Comparison of ENCODE assay signal across 22 mouse cellular contexts in genomic region chr13:34277001-34277400, GRCm38 (mm10).
DNase-seq lines count a peak whose midpoint lies in the region; TF ChIP-seq lines count a peak whose summit lies in the region.
"Had no signal": no experiment of that assay in that cellular context is flagged by ENCODE, and none has a peak within 500 bp of the region (broad histone marks: within the 10 kb centered on the region; RNA-seq: fewer than 3 reads in every experiment).

No protein-coding gene starts in this region.

- 82% methylated on average over 3 of the region's 3 CpGs for WGBS in kidney, adult 2 months

- TF ChIP-seq CTCF in kidney, adult 2 months (conservative IDR thresholded peaks at IDR 0.05; ENCODE audit: insufficient read depth, insufficient read length, low read depth, low read length), result no peak
- TF ChIP-seq CTCF in cortical plate, adult 2 months (IDR thresholded peaks at IDR 0.05; ENCODE audit: extremely low read depth, insufficient read depth, low read length), result no peak

- no peak for TF ChIP-seq POLR2A in kidney, adult 2 months (IDR thresholded peaks at IDR 0.05; ENCODE audit: low read depth, low read length)
- no peak for TF ChIP-seq POLR2A in cortical plate, adult 2 months (IDR thresholded peaks at IDR 0.05; ENCODE audit: extremely low read depth, insufficient read depth, low read length)

- no peaks in the 10 kb centered on the region for H3K36me3 ChIP-seq in kidney, adult 2 months (ENCODE audit: control insufficient read depth, insufficient read depth, low read length)
- H3K36me3 ChIP-seq: heart, embryonic 10.5 days; intestine, embryonic 15.5 days; kidney, embryonic 15.5 days; limb, embryonic 15.5 days had no signal

- DNase-seq in kidney, adult 2 months, result peak; percentile 38
- no peak for DNase-seq in kidney, adult 18-20 months
- peak; percentile 40 to 54 for DNase-seq in cerebellum, adult 18-20 months
- no peak for DNase-seq in spleen, adult 12 weeks (ENCODE audit: low spot score)
- DNase-seq in kidney, adult 8-10 months, result no peak
- DNase-seq: adrenal gland, adult 2 months; gastrocnemius, postnatal 36 days; kidney, postnatal 36 days; left cerebral cortex, postnatal 4 days; lung, adult 2 months; thymus, postnatal 14 days had no signal

- no peaks in the 10 kb centered on the region for H3K27me3 ChIP-seq in kidney, adult 2 months (replicated peaks; ENCODE audit: control insufficient read depth, insufficient read depth, low read length)
- H3K27me3 ChIP-seq: hindbrain, embryonic 15.5 days; intestine, embryonic 15.5 days; kidney, embryonic 15.5 days; limb, embryonic 15.5 days; midbrain, embryonic 12.5 days; neural tube, embryonic 15.5 days had no signal

- H3K4me1 ChIP-seq in kidney, adult 2 months (ENCODE audit: control insufficient read depth, insufficient read depth, low read length), result peaks cover 16% of the 10 kb centered on the region
- peaks cover 16% of the 10 kb centered on the region for H3K4me1 ChIP-seq in brown adipose tissue, adult 24 weeks (ENCODE audit: control insufficient read depth, insufficient read depth, insufficient read length, low read length)
- peaks cover 15% of the 10 kb centered on the region for H3K4me1 ChIP-seq in cortical plate, adult 2 months (ENCODE audit: control insufficient read depth, insufficient read depth, low read length)

- H3K4me3 ChIP-seq in kidney, adult 2 months (ENCODE audit: insufficient read depth, low read depth, low read length), result no peak overlapping the region
- no peak overlapping the region for H3K4me3 ChIP-seq in brown adipose tissue, adult 24 weeks (ENCODE audit: insufficient read depth, low read depth, low read length)
- no peak overlapping the region for H3K4me3 ChIP-seq in cortical plate, adult 2 months (ENCODE audit: insufficient read depth, low read length)
- H3K4me3 ChIP-seq: forebrain, embryonic 10.5 days; heart, embryonic 10.5 days; hindbrain, embryonic 15.5 days; intestine, embryonic 15.5 days; kidney, embryonic 15.5 days; limb, embryonic 15.5 days; midbrain, embryonic 12.5 days; neural tube, embryonic 15.5 days had no signal

- H3K27ac ChIP-seq in kidney, adult 2 months (ENCODE audit: insufficient read depth, low read depth, low read length), result no peak overlapping the region; the same call in 1 of the 2 replicates
- 0 out of 2 replicates have a peak overlapping the region, but pooled peaks have one; percentile 27 for H3K27ac ChIP-seq in brown adipose tissue, adult 24 weeks (replicated peaks; ENCODE audit: low read depth, low read length)
- 0 out of 2 replicates have a peak overlapping the region, but pooled peaks have one; percentile 32 for H3K27ac ChIP-seq in cortical plate, adult 2 months (ENCODE audit: insufficient read depth, low read length)
- H3K27ac ChIP-seq: forebrain, embryonic 10.5 days; heart, embryonic 10.5 days; hindbrain, embryonic 15.5 days; intestine, embryonic 15.5 days; kidney, embryonic 15.5 days; limb, embryonic 15.5 days; midbrain, embryonic 12.5 days; neural tube, embryonic 15.5 days; stomach, postnatal 0 days had no signal

Comparison
In these comparisons a context has a peak if more than half of its experiments do, and no peak if none do; other contexts are left out.
1. DNase-seq: peak in kidney, adult 2 months (single experiment) and cerebellum, adult 18-20 months (2 of 2); none in kidney, adult 18-20 months (single experiment), spleen, adult 12 weeks (single experiment) and kidney, adult 8-10 months (0 of 2).